Mouse (Mus musculus): Measurements from ENCODE around the gene Ccr3.

DNA sequence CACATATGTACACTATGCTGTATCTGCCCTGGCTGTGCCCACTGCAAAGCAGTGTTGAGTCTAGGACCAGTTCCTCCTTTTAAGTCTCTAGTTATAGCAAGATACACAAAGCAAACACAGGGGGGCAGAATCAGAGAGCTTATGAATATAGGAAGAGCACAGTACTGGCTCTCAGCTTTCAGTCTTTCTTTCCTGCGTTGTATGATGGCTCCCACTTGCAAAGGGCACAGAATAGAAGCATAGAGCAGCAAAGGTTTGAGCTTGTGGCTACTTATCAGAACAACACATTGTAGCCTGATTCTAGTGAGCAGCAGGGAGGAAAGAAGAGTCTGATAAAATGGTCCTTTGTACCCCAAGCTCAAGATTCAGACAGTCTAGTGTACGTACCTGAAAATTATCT lies 35.6 kb upstream of the Ccr3 start:
- TF ChIP-seq CTCF (IDR thresholded peaks at IDR 0.05; ENCODE audit: borderline replicate concordance, insufficient read depth, low read length) (no peak), POLR2A (IDR thresholded peaks at IDR 0.05; ENCODE audit: low read depth, low read length) (no peak)

Data from embryonic fibroblast, embryonic 13.5 days (primary cell).